In the genomic region with DNA sequence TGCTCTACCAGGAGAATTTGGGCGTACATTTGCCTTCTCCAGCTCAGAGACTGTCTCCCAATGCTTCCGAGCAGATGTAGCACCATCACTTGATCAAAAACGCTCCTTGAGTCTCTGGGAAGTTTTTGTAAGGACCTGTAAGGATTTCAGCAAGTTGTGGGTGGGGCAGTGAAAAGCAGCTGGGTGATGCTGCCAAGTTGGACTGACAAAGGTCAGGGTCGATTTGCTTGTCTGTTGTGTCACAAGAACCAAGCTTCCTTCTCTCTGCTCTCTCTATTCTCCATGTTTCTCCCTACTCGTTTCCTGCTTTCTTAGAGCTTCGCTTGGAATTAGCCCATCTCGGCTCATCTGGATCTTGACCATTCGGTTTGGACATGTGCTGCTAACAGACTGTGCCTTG, we compare ENCODE assay signal across 45 mouse cellular contexts. TPM values are rescaled to one million over a fixed set of nuclear protein-coding genes. Genes with fewer than 3 reads are reported as not detected.
"Had no signal": no experiment of that assay in that cellular context is flagged by ENCODE, and none has a peak within 500 bp of the region (broad histone marks: within the 10 kb centered on the region; RNA-seq: fewer than 3 reads in every experiment).

No protein-coding gene starts in this region.

- H3K36me3 ChIP-seq: heart, embryonic 10.5 days; heart, embryonic 12.5 days; heart, embryonic 13.5 days; heart, embryonic 15.5 days; hindbrain, embryonic 10.5 days; hindbrain, embryonic 12.5 days; hindbrain, embryonic 13.5 days; hindbrain, embryonic 15.5 days; intestine, embryonic 15.5 days; kidney, embryonic 15.5 days had no signal

- H3K27ac ChIP-seq: heart, embryonic 10.5 days; heart, embryonic 13.5 days; heart, embryonic 15.5 days; hindbrain, embryonic 10.5 days; hindbrain, embryonic 12.5 days; hindbrain, embryonic 13.5 days; hindbrain, embryonic 14.5 days; hindbrain, embryonic 15.5 days; hindbrain, postnatal 0 days; intestine, embryonic 15.5 days; kidney, embryonic 15.5 days; kidney, postnatal 0 days; layer of hippocampus, adult 2 months had no signal

- H3K4me2 ChIP-seq: heart, embryonic 11.5 days; heart, embryonic 12.5 days; heart, embryonic 13.5 days; heart, embryonic 15.5 days; hindbrain, embryonic 12.5 days; hindbrain, embryonic 13.5 days; hindbrain, embryonic 14.5 days; hindbrain, embryonic 15.5 days; intestine, embryonic 15.5 days; kidney, embryonic 15.5 days had no signal

- H3K4me1 ChIP-seq: heart, embryonic 10.5 days; heart, embryonic 12.5 days; heart, embryonic 13.5 days; heart, embryonic 15.5 days; hindbrain, embryonic 10.5 days; hindbrain, embryonic 12.5 days; hindbrain, embryonic 13.5 days; hindbrain, embryonic 15.5 days; intestine, embryonic 15.5 days; kidney, embryonic 15.5 days had no signal

- H3K4me3 ChIP-seq: heart, embryonic 10.5 days; heart, embryonic 12.5 days; heart, embryonic 13.5 days; heart, embryonic 15.5 days; hindbrain, embryonic 10.5 days; hindbrain, embryonic 12.5 days; hindbrain, embryonic 13.5 days; hindbrain, embryonic 15.5 days; intestine, embryonic 15.5 days; kidney, embryonic 15.5 days; layer of hippocampus, adult 2 months had no signal

- H3K9me3 ChIP-seq: heart, embryonic 10.5 days; heart, embryonic 12.5 days; heart, embryonic 13.5 days; heart, embryonic 15.5 days; hindbrain, embryonic 10.5 days; hindbrain, embryonic 12.5 days; hindbrain, embryonic 13.5 days; hindbrain, embryonic 15.5 days; intestine, embryonic 15.5 days; kidney, embryonic 15.5 days had no signal

- DNase-seq: heart, postnatal 10 days; heart, postnatal 14 days; heart, postnatal 36 days; heart, postnatal 4 days; kidney, adult 11 months; kidney, adult 18-20 months; kidney, adult 2 months; kidney, adult 8-10 months; kidney, adult 9 months; kidney, postnatal 10 days; kidney, postnatal 14 days; kidney, postnatal 25 days; kidney, postnatal 36 days; kidney, postnatal 4 days; layer of hippocampus, adult 9-11 months; layer of hippocampus, postnatal 36 days had no signal

- H3K27me3 ChIP-seq: heart, embryonic 12.5 days; heart, embryonic 13.5 days; heart, embryonic 15.5 days; hindbrain, embryonic 12.5 days; hindbrain, embryonic 13.5 days; hindbrain, embryonic 15.5 days; intestine, embryonic 15.5 days; kidney, embryonic 15.5 days had no signal

- H3K9ac ChIP-seq: heart, embryonic 12.5 days; heart, embryonic 13.5 days; heart, embryonic 15.5 days; hindbrain, embryonic 12.5 days; hindbrain, embryonic 13.5 days; hindbrain, embryonic 14.5 days; hindbrain, embryonic 15.5 days; intestine, embryonic 15.5 days; kidney, embryonic 15.5 days had no signal

- ATAC-seq: hindbrain, embryonic 16.5 days; hindbrain, postnatal 0 days; inflammation-experienced regulatory T-cells, adult 6 months; intestine, embryonic 15.5 days; intestine, embryonic 16.5 days; intestine, postnatal 0 days had no signal

RNA-seq across cellular contexts. Expression of gene A930018P22Rik, which starts 19.6 kb away (rescaled TPM):
- total RNA-seq: hematopoietic stem cell, adult 5-6 weeks; layer of hippocampus, adult 2 months; layer of hippocampus, postnatal 10 days; layer of hippocampus, postnatal 14 days; layer of hippocampus, postnatal 36 days; left cerebral cortex, adult 18-20 months had no signal
- polyA plus RNA-seq: heart, embryonic 14.5 days; heart, embryonic 16.5 days; hindbrain, embryonic 11.5 days; hindbrain, embryonic 12.5 days; hindbrain, embryonic 13.5 days; hindbrain, embryonic 14.5 days; hindbrain, embryonic 15.5 days; hindbrain, embryonic 16.5 days; hindbrain, postnatal 0 days; inflammation-experienced regulatory T-cells, adult 6 months; intestine, embryonic 14.5 days; kidney, embryonic 16.5 days; large intestine, adult 2 months had no signal
